Mouse (Mus musculus) erythroblast, embryonic 14.5 days (primary cell): ENCODE results near the gene Tcf20. TPM values are rescaled to one million over a fixed set of nuclear protein-coding genes. Genes with fewer than 3 reads are reported as not detected.
"Not testable (repeated sequence)": the region's sequence is repeated elsewhere in the genome, so short reads cannot be mapped to it uniquely, and the experiment has no call there.

ENCODE experiments used
- H3K27me3 ChIP-seq: 2 replicates; pipeline ENCODE4 v1.6.1; 2012; ENCODE audit warnings: inconsistent platforms; ENCODE audit not compliant: control insufficient read depth
- H3K36me3 ChIP-seq: 2 replicates; pipeline ENCODE4 v1.6.1; 2012; ENCODE audit warnings: mild to moderate bottlenecking, inconsistent platforms; ENCODE audit not compliant: control insufficient read depth
- H3K4me1 ChIP-seq: 2 replicates; pipeline ENCODE4 v1.6.1; 2012; ENCODE audit warnings: inconsistent platforms; ENCODE audit not compliant: control insufficient read depth
- H3K4me3 ChIP-seq: replicated peaks from 2 replicates; pipeline ENCODE3; 2012; ENCODE audit warnings: moderate library complexity, mild to moderate bottlenecking, inconsistent platforms
- H3K9me3 ChIP-seq: 2 replicates; pipeline ENCODE4 v1.6.1; 2012; ENCODE audit warnings: low read length, inconsistent platforms, mixed read lengths; ENCODE audit not compliant: control insufficient read depth
- GATA1 ChIP-seq: IDR thresholded peaks from 2 replicates; pipeline ENCODE4 v1.6.1; 2012; ENCODE audit warnings: low read length, inconsistent platforms, mixed read lengths
- TAL1 ChIP-seq: IDR thresholded peaks from 3 replicates; pipeline ENCODE4 v1.6.1; 2012; ENCODE audit warnings: low read length, inconsistent platforms, mixed read lengths
- polyA plus RNA-seq: library from polyadenylated mRNA; stranded (reverse); fragments of >175 nt; gene quantifications from 2 replicates; pipeline ENCODE4 v1.2.3, GENCODE M21; 2012

Tcf20 gene
- polyA plus RNA-seq, 1 experiment = 0.95 TPM

GRCm38 (mm10) chr15:82888466-82888865 lies 99.2 kb downstream of the Tcf20 start:
- no peak for TF ChIP-seq TAL1
- TF ChIP-seq GATA1 = no peak
- no peaks in the 10 kb centered on the region for H3K9me3 ChIP-seq
- H3K4me3 ChIP-seq = no peak overlapping the region
- H3K36me3 ChIP-seq = no peaks in the 10 kb centered on the region; the same call in 1 of the 2 replicates
- peaks cover 16% of the 10 kb centered on the region for H3K4me1 ChIP-seq
- H3K27me3 ChIP-seq = no peaks in the 10 kb centered on the region

GRCm38 (mm10) chr15:82877309-82877708 lies 110.4 kb downstream of the Tcf20 start:
- Histone ChIP-seq H3K9me3 (no peaks in the 10 kb centered on the region), H3K27me3 (no peaks in the 10 kb centered on the region), H3K4me1 (peaks cover 6% of the 10 kb centered on the region), H3K4me3 (no peak overlapping the region), H3K36me3 (no peaks in the 10 kb centered on the region)
- no peak for TF ChIP-seq GATA1
- no peak for TF ChIP-seq TAL1

GRCm38 (mm10) chr15:82876863-82877262 lies 110.8 kb downstream of the Tcf20 start:
- no peak overlapping the region for H3K4me3 ChIP-seq
- H3K9me3 ChIP-seq = no peaks in the 10 kb centered on the region
- H3K4me1 ChIP-seq = peaks cover 9% of the 10 kb centered on the region
- no peaks in the 10 kb centered on the region for H3K27me3 ChIP-seq
- H3K36me3 ChIP-seq = no peaks in the 10 kb centered on the region
- no peak for TF ChIP-seq GATA1
- no peak for TF ChIP-seq TAL1

- Histone ChIP-seq H3K4me3 (no peak overlapping the region), H3K4me1 (peaks cover 6% of the 10 kb centered on the region), H3K27me3 (no peaks in the 10 kb centered on the region), H3K9me3 (peaks cover 1% of the 10 kb centered on the region; the same call in 1 of the 2 replicates), H3K36me3 (no peaks in the 10 kb centered on the region; the same call in 1 of the 2 replicates)
- TF ChIP-seq GATA1 = no peak
- no peak for TF ChIP-seq TAL1
These were observed 115.6 kb downstream of the Tcf20 start for GRCm38 (mm10) chr15:82872037-82872436.

GRCm38 (mm10) chr15:82866286-82866685 lies 121.4 kb downstream of the Tcf20 start:
- H3K36me3 ChIP-seq, H3K27me3 ChIP-seq, H3K4me3 ChIP-seq, H3K9me3 ChIP-seq, H3K4me1 ChIP-seq: not testable (repeated sequence)

GRCm38 (mm10) chr15:82863674-82864073 lies 124.0 kb downstream of the Tcf20 start:
- Histone ChIP-seq H3K9me3 (peaks cover 7% of the 10 kb centered on the region), H3K27me3 (no peaks in the 10 kb centered on the region), H3K36me3 (peaks cover 2% of the 10 kb centered on the region), H3K4me1 (peaks cover 1% of the 10 kb centered on the region), H3K4me3 (no peak overlapping the region)
- TF ChIP-seq GATA1 (no peak), TAL1 (no peak)

- H3K36me3 ChIP-seq = peaks cover 54% of the 10 kb centered on the region
- no peaks in the 10 kb centered on the region for H3K9me3 ChIP-seq
- H3K27me3 ChIP-seq = no peaks in the 10 kb centered on the region
- H3K4me1 ChIP-seq = no peaks in the 10 kb centered on the region; the same call in 1 of the 2 replicates
- H3K4me3 ChIP-seq = no peak overlapping the region
- TF ChIP-seq TAL1 (no peak), GATA1 (no peak)
These were observed 130.9 kb downstream of the Tcf20 start for GRCm38 (mm10) chr15:82856652-82857378.

GRCm38 (mm10) chr15:82856065-82856464 lies 131.6 kb downstream of the Tcf20 start:
- Histone ChIP-seq H3K36me3 (peaks cover 61% of the 10 kb centered on the region), H3K4me3 (no peak overlapping the region)

GRCm38 (mm10) chr15:82839146-82839545 lies 148.5 kb downstream of the Tcf20 start:
- H3K4me1 ChIP-seq = no peaks in the 10 kb centered on the region
- H3K9me3 ChIP-seq = no peaks in the 10 kb centered on the region
- H3K27me3 ChIP-seq = no peaks in the 10 kb centered on the region
- no peak overlapping the region for H3K4me3 ChIP-seq
- no peak for TF ChIP-seq TAL1
- TF ChIP-seq GATA1 = no peak
- H3K36me3 ChIP-seq = peaks cover 16% of the 10 kb centered on the region

More at GRCm38 (mm10) chr15:82856065-82856464, 131.6 kb downstream of the Tcf20 start:
- no peaks in the 10 kb centered on the region for H3K9me3 ChIP-seq
- no peaks in the 10 kb centered on the region; the same call in 1 of the 2 replicates for H3K4me1 ChIP-seq
- H3K27me3 ChIP-seq = no peaks in the 10 kb centered on the region
- TF ChIP-seq GATA1 (no peak), TAL1 (no peak)

- no peaks in the 10 kb centered on the region for H3K9me3 ChIP-seq
- peaks cover 8% of the 10 kb centered on the region for H3K36me3 ChIP-seq
- no peaks in the 10 kb centered on the region for H3K27me3 ChIP-seq
- no peaks in the 10 kb centered on the region for H3K4me1 ChIP-seq
- H3K4me3 ChIP-seq = no peak overlapping the region
- TF ChIP-seq TAL1 (no peak), GATA1 (no peak)
These were observed 157.8 kb downstream of the Tcf20 start for GRCm38 (mm10) chr15:82829917-82830316.
